Mouse (Mus musculus) heart, embryonic 16.5 days (tissue): ENCODE data around the gene Ctss. TPM values are rescaled to one million over a fixed set of nuclear protein-coding genes. Genes with fewer than 3 reads are reported as not detected.

Experiments used
- ATAC-seq: fragments of 200-750 bp; cut with Nextera tagmentation; replicated peaks from 2 replicates; pipeline ENCODE4 v1.8.0; 2017; ENCODE audit warnings: moderate number of reproducible peaks; ENCODE audit not compliant: insufficient read depth, low FRiP score; ENCODE audit errors: extremely low read depth
- H3K27ac ChIP-seq: fragments of 300-500 bp; sonication (generic); 2 replicates; pipeline ENCODE4 v1.5.1; 2014; ENCODE audit warnings: mild to moderate bottlenecking, low read length, control low read depth, moderate library complexity
- H3K27me3 ChIP-seq: fragments of 300-500 bp; sonication (generic); 2 replicates; pipeline ENCODE4 v1.6.1; 2014; ENCODE audit warnings: low read length, mixed read lengths; ENCODE audit not compliant: control insufficient read depth, insufficient read depth
- H3K36me3 ChIP-seq: fragments of 300-500 bp; sonication (generic); 2 replicates; pipeline ENCODE4 v1.6.1; 2014; ENCODE audit not compliant: control insufficient read depth, insufficient read depth
- H3K4me1 ChIP-seq: fragments of 300-500 bp; sonication (generic); 2 replicates; pipeline ENCODE4 v1.6.1; 2014; ENCODE audit warnings: low read length, mixed read lengths; ENCODE audit not compliant: control insufficient read depth, insufficient read depth
- H3K4me2 ChIP-seq: fragments of 300-500 bp; sonication (generic); 2 replicates; pipeline ENCODE4 v1.6.1; 2014; ENCODE audit warnings: low read depth, mild to moderate bottlenecking, control low read depth, low read length
- H3K4me3 ChIP-seq: fragments of 300-500 bp; sonication (generic); 2 replicates; pipeline ENCODE4 v1.5.1; 2014; ENCODE audit warnings: mild to moderate bottlenecking, control low read depth, low read length
- H3K9ac ChIP-seq: fragments of 300-500 bp; sonication (generic); 2 replicates; pipeline ENCODE4 v1.6.1; 2014; ENCODE audit warnings: low read length, control low read depth
- H3K9me3 ChIP-seq: fragments of 300-500 bp; sonication (generic); replicated peaks from 2 replicates; pipeline ENCODE4 v1.6.1; 2016; ENCODE audit warnings: low read length; ENCODE audit not compliant: control insufficient read depth
- WGBS: fragments of 180-500 bp; shearing (Covaris S2); extraction: QIAGEN DNeasy Blood & Tissue Kit; methylation state at CpG from one replicate; pipeline ENCODE4 v1.1.7; 2014; 5-methylcytosine and 5-hydroxymethylcytosine counted together
- polyA plus RNA-seq: library from polyadenylated mRNA; unstranded; fragments of >200 nt; fragmentation: Nextera tagmentation; extraction: Ambion mirVana; gene quantifications from 2 replicates; pipeline ENCODE4 v1.2.1, GENCODE M21; 2015

The Ctss gene
- polyA plus RNA-seq, 1 experiment from 2014 or later, result 22.8 TPM

- Histone ChIP-seq H3K4me3 (no peak overlapping the region), H3K27me3 (no peaks in the 10 kb centered on the region), H3K36me3 (no peaks in the 10 kb centered on the region), H3K9me3 (no peaks in the 10 kb centered on the region), H3K9ac (no peak overlapping the region), H3K4me2 (no peak overlapping the region), H3K4me1 (no peaks in the 10 kb centered on the region), H3K27ac (no peak overlapping the region)
- ATAC-seq, result no peak
These were observed 15.6 kb downstream of the Ctss start for GRCm38 (mm10) chr3:95542171-95542570.

GRCm38 (mm10) chr3:95542981-95543380 lies 16.4 kb downstream of the Ctss start:
- H3K9me3 ChIP-seq, result no peaks in the 10 kb centered on the region
- no peak overlapping the region for H3K4me3 ChIP-seq
- H3K4me1 ChIP-seq, result no peaks in the 10 kb centered on the region
- H3K27ac ChIP-seq, result no peak overlapping the region
- 64% methylated on average over 7 of the region's 7 CpGs for WGBS
- H3K4me2 ChIP-seq, result no peak overlapping the region
- no peak overlapping the region for H3K9ac ChIP-seq
- no peaks in the 10 kb centered on the region for H3K36me3 ChIP-seq
- no peaks in the 10 kb centered on the region for H3K27me3 ChIP-seq
- no peak for ATAC-seq

- H3K27me3 ChIP-seq, result no peaks in the 10 kb centered on the region
- no peak overlapping the region for H3K27ac ChIP-seq
- 81% methylated on average over 1 of the region's 1 CpGs for WGBS
- no peak overlapping the region for H3K9ac ChIP-seq
- H3K4me2 ChIP-seq, result no peak overlapping the region
- H3K4me1 ChIP-seq, result no peaks in the 10 kb centered on the region
- no peak overlapping the region for H3K4me3 ChIP-seq
- ATAC-seq, result no peak
- no peaks in the 10 kb centered on the region for H3K9me3 ChIP-seq
- H3K36me3 ChIP-seq, result no peaks in the 10 kb centered on the region
These were observed 23.6 kb downstream of the Ctss start for GRCm38 (mm10) chr3:95550176-95550575.

GRCm38 (mm10) chr3:95553986-95554385 lies 27.4 kb downstream of the Ctss start:
- H3K27me3 ChIP-seq, result no peaks in the 10 kb centered on the region
- H3K9me3 ChIP-seq, result no peaks in the 10 kb centered on the region
- no peaks in the 10 kb centered on the region for H3K36me3 ChIP-seq
- H3K27ac ChIP-seq, result no peak overlapping the region
- H3K9ac ChIP-seq, result no peak overlapping the region
- no peak overlapping the region for H3K4me3 ChIP-seq
- no peaks in the 10 kb centered on the region for H3K4me1 ChIP-seq
- 52% methylated on average over 3 of the region's 3 CpGs for WGBS
- ATAC-seq, result no peak
- no peak overlapping the region for H3K4me2 ChIP-seq

- WGBS, result 86% methylated on average over 27 of the region's 27 CpGs
These were observed 32.9 kb downstream of the Ctss start, which contains the start of gene Hormad1 for GRCm38 (mm10) chr3:95559437-95559836. TSS of gene Hormad1 (plus strand) at chr3:95559677.

GRCm38 (mm10) chr3:95560738-95561137 lies 34.2 kb downstream of the Ctss start:
- Histone ChIP-seq H3K4me2 (no peak overlapping the region), H3K9ac (no peak overlapping the region), H3K27me3 (no peaks in the 10 kb centered on the region), H3K4me1 (no peaks in the 10 kb centered on the region), H3K9me3 (no peaks in the 10 kb centered on the region), H3K36me3 (no peaks in the 10 kb centered on the region), H3K27ac (no peak overlapping the region), H3K4me3 (no peak overlapping the region)
- WGBS, result 88% methylated on average over 3 of the region's 3 CpGs
- ATAC-seq, result no peak

More at GRCm38 (mm10) chr3:95559437-95559836, 32.9 kb downstream of the Ctss start, which contains the start of gene Hormad1:
- Histone ChIP-seq H3K9me3 (no peaks in the 10 kb centered on the region), H3K9ac (no peak within 1 kb of the TSS), H3K36me3 (no peaks in the 10 kb centered on the region), H3K4me3 (no peak within 1 kb of the TSS), H3K4me1 (no peaks in the 10 kb centered on the region), H3K27ac (no peak within 1 kb of the TSS), H3K27me3 (no peaks in the 10 kb centered on the region), H3K4me2 (no peak within 1 kb of the TSS)
- no peak for ATAC-seq

- 70% methylated on average over 2 of the region's 2 CpGs for WGBS
- H3K27me3 ChIP-seq, result no peaks in the 10 kb centered on the region
- no peak overlapping the region for H3K4me2 ChIP-seq
These were observed 35.2 kb downstream of the Ctss start for GRCm38 (mm10) chr3:95561826-95562225.

GRCm38 (mm10) chr3:95569585-95569984 lies 43.0 kb downstream of the Ctss start:
- no peak overlapping the region for H3K9ac ChIP-seq
- H3K4me3 ChIP-seq, result no peak overlapping the region
- H3K9me3 ChIP-seq, result no peaks in the 10 kb centered on the region
- no peaks in the 10 kb centered on the region for H3K27me3 ChIP-seq
- WGBS, result 86% methylated on average over 3 of the region's 3 CpGs
- H3K4me1 ChIP-seq, result no peaks in the 10 kb centered on the region
- no peak overlapping the region for H3K4me2 ChIP-seq
- H3K27ac ChIP-seq, result no peak overlapping the region
- no peaks in the 10 kb centered on the region for H3K36me3 ChIP-seq
- ATAC-seq, result no peak

More at GRCm38 (mm10) chr3:95561826-95562225, 35.2 kb downstream of the Ctss start:
- Histone ChIP-seq H3K27ac (no peak overlapping the region), H3K4me3 (no peak overlapping the region), H3K4me1 (no peaks in the 10 kb centered on the region), H3K36me3 (no peaks in the 10 kb centered on the region), H3K9ac (no peak overlapping the region), H3K9me3 (no peaks in the 10 kb centered on the region)
- ATAC-seq, result no peak

- peak overlapping the region; percentile 78 for H3K4me2 ChIP-seq
- peaks cover 7% of the 10 kb centered on the region for H3K36me3 ChIP-seq
- peak; percentile 12; the same call in 1 of the 2 replicates for ATAC-seq
- H3K4me1 ChIP-seq, result no peaks in the 10 kb centered on the region
- H3K27ac ChIP-seq, result peak overlapping the region; percentile 83
- WGBS, result 51% methylated on average over 8 of the region's 8 CpGs
- H3K27me3 ChIP-seq, result no peaks in the 10 kb centered on the region
- H3K4me3 ChIP-seq, result peak overlapping the region; percentile 75
- H3K9me3 ChIP-seq, result no peaks in the 10 kb centered on the region
- H3K9ac ChIP-seq, result peak overlapping the region; percentile 67
These were observed 61.4 kb downstream of the Ctss start for GRCm38 (mm10) chr3:95587754-95588603.
